Mouse (Mus musculus) heart, embryonic 13.5 days (tissue): ENCODE data around the gene Akap7. TPM values are rescaled to one million over a fixed set of nuclear protein-coding genes. Genes with fewer than 3 reads are reported as not detected.

Experiments
- polyA plus RNA-seq: library from polyadenylated mRNA; unstranded; fragments of >200 nt; fragmentation: Nextera tagmentation; extraction: Ambion mirVana; gene quantifications from 2 replicates; pipeline ENCODE4 v1.2.1, GENCODE M21; 2015

Akap7 gene
- polyA plus RNA-seq, 1 experiment from 2014 or later, result 26.2 TPM

Other genes starting within 250 kb of the Akap7 start
- gene Epb41l2, start 51.9 kb upstream of the Akap7 start, polyA plus RNA-seq, result 42.9 and 45.8 TPM in 2 replicates
- gene Smlr1, start 228.4 kb upstream of the Akap7 start, polyA plus RNA-seq, result not detected in 2 replicates